Mouse (Mus musculus) activated CD4-positive, CD25-positive, alpha-beta regulatory T cell, adult 9 weeks (primary cell): ENCODE results near the gene Gm3752. TPM values are rescaled to one million over a fixed set of nuclear protein-coding genes. Genes with fewer than 3 reads are reported as not detected.

ENCODE experiments used
- polyA plus RNA-seq: library from polyadenylated mRNA; unstranded; fragments of 100-300 nt; shearing (Covaris generic); gene quantifications from one replicate; pipeline ENCODE4 v1.2.1, GENCODE M21; 2017

Gene Gm3752
- polyA plus RNA-seq, result 10.1 TPM

DNA sequence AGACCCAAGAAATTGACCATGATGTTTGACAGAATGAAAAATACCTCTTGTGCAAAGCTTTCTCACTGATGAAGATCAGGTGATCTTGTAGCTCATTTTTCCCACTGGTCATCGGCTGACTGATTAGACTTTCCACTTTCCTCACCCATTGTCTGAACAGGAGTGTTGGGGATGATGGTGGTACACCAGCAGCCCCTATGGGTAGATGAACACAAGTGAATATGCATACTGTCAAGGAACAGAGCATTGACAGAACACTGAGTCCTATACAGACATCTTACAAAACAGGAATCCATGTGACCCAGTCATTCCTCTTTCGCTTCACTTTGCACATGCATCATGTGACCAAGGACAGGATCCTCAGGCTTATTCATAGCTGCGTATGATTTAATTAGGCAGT, at the start of gene Gm3752:
Gene Gm3752, minus strand, starts transcription at position 101 of the 400 bp plus-strand sequence.

DNA sequence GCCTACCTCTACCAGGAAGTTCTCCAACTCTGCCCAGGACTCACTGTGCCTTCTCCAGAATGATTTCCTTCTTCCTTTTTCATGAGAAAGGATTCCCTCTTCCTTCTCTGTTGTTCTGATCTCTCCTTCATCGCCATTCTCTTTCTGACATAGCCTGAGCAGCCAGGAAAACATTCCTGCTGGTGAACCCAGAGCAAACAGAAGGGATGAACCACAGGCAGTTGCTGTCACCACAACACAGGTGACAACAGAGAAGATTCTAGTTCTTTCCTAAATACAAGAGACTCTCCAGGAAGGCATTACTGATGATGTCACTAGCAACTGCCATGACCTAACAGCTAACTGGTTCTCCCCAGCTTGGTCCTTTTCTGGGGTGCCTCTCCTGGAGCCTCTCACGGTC, 32.7 kb downstream of the Gm3752 start, which contains the start of gene Gm3755:
Gene Gm3755, minus strand, starts transcription at position 101 of the 400 bp plus-strand sequence.

Other genes with a start within 250 kb of the Gm3752 start
- not detected for gene Gm3727, start 219.0 kb downstream of the Gm3752 start, polyA plus RNA-seq
- 12.7 TPM for gene Gm3739, start 168.7 kb downstream of the Gm3752 start, polyA plus RNA-seq
- not detected for gene Gm5797, start 151.4 kb downstream of the Gm3752 start, polyA plus RNA-seq
- not detected for gene Gm8374, start 118.6 kb downstream of the Gm3752 start, polyA plus RNA-seq
- gene Gm3755, start 32.8 kb downstream of the Gm3752 start, polyA plus RNA-seq, result not detected
- 3.5 TPM for gene Gm3558, start 84.8 kb upstream of the Gm3752 start, polyA plus RNA-seq
- gene Gm10338, start 111.8 kb upstream of the Gm3752 start, polyA plus RNA-seq, result not detected
- not detected for gene Gm10128, start 160.2 kb upstream of the Gm3752 start, polyA plus RNA-seq